Mouse (Mus musculus): ENCODE measurements at regions not wholly inside any gene's neighbourhood (a gene's known extent, or its start where the extent isn't known, plus 50 kb on each side); places are given as distances from the start of the nearest gene placed in this dataset.
"Not testable (repeated sequence)": the region's sequence is repeated elsewhere in the genome, so short reads cannot be mapped to it uniquely, and the experiment has no call there.

GRCm38 (mm10) chr6:6310213-6310612, 93.2 kb upstream of the Slc25a13 start:
- Histone ChIP-seq H3K79me2 (ENCODE audit: control insufficient read depth, insufficient read depth, low read length) (no peaks in the 10 kb centered on the region), H3K27me3 (ENCODE audit: control insufficient read depth, insufficient read depth, low read length) (no peaks in the 10 kb centered on the region), H3K27ac (replicated peaks; ENCODE audit: insufficient read depth, low read depth, low read length) (no peak overlapping the region), H3K9ac (ENCODE audit: low read depth, low read length) (no peak overlapping the region), H3K36me3 (ENCODE audit: control insufficient read depth, insufficient read depth, low read length) (no peaks in the 10 kb centered on the region), H3K4me1 (ENCODE audit: control insufficient read depth, insufficient read depth, low read length) (no peaks in the 10 kb centered on the region), H3K4me3 (ENCODE audit: insufficient read depth, low read depth, low read length) (no peak overlapping the region)
- no peak for TF ChIP-seq CTCF (IDR thresholded peaks at IDR 0.05; ENCODE audit: low read depth, low read length)
- TF ChIP-seq POLR2A (IDR thresholded peaks at IDR 0.05; ENCODE audit: extremely low read depth, insufficient read depth, low read length) = no peak
- WGBS = 75% methylated on average over 3 of the region's 3 CpGs
- no peak for DNase-seq (ENCODE audit: extremely low read depth, low read depth, low spot score)

DNA sequence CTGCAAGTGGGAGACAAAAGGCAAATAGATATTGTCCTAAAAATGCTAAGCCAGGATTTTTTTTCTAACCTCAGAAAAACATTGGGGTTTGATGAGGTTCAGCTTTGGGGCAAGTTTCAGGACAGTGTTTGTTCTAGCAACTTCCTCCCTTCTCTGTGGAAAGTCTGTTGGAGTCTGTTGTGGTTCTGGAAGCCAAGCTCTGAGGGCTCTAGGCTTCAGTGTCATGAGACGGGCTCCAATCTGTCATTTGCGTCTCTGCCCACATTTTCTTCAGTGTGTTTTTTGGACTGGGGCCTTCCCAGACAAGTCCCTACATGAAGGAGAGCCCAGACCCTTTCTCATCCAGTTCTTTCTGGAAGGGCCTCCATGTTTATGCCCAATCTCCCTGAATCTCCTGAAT, 90.6 kb upstream of the Slc25a13 start:
- Histone ChIP-seq H3K27ac (replicated peaks; ENCODE audit: insufficient read depth, low read depth, low read length) (no peak overlapping the region), H3K79me2 (ENCODE audit: control insufficient read depth, insufficient read depth, low read length) (no peaks in the 10 kb centered on the region), H3K36me3 (ENCODE audit: control insufficient read depth, insufficient read depth, low read length) (no peaks in the 10 kb centered on the region), H3K4me3 (ENCODE audit: insufficient read depth, low read depth, low read length) (no peak overlapping the region), H3K27me3 (ENCODE audit: control insufficient read depth, insufficient read depth, low read length) (no peaks in the 10 kb centered on the region), H3K4me1 (ENCODE audit: control insufficient read depth, insufficient read depth, low read length) (no peaks in the 10 kb centered on the region), H3K9ac (ENCODE audit: low read depth, low read length) (no peak overlapping the region)
- WGBS = 87% methylated on average over 2 of the region's 2 CpGs
- DNase-seq (ENCODE audit: extremely low read depth, low read depth, low spot score) = no peak
- no peak for TF ChIP-seq CTCF (IDR thresholded peaks at IDR 0.05; ENCODE audit: low read depth, low read length)
- no peak for TF ChIP-seq POLR2A (IDR thresholded peaks at IDR 0.05; ENCODE audit: extremely low read depth, insufficient read depth, low read length)

DNA sequence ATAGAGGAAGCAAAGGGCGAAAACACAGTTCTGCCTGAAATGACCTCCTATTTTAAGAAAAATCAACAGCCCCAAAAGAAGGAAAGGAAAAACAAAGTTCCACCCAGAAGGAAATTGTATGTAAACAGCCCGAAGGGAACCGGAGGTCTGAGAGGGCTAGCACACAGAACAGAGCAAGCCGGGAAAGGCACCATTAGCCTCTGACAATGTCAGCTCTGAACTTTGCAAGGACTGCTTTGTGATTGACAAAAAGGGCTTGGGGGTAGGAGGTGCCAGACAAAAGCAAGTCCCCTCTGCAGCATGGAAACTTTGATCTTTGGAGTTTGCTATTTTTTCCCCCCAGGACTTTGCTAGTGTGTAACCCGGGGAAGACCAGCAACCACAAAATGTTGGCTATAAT, 86.8 kb upstream of the Slc25a13 start:
- Histone ChIP-seq H3K9ac (ENCODE audit: low read depth, low read length) (no peak overlapping the region), H3K4me3 (ENCODE audit: insufficient read depth, low read depth, low read length) (no peak overlapping the region), H3K36me3 (ENCODE audit: control insufficient read depth, insufficient read depth, low read length) (no peaks in the 10 kb centered on the region), H3K79me2 (ENCODE audit: control insufficient read depth, insufficient read depth, low read length) (no peaks in the 10 kb centered on the region), H3K27ac (replicated peaks; ENCODE audit: insufficient read depth, low read depth, low read length) (no peak overlapping the region), H3K27me3 (ENCODE audit: control insufficient read depth, insufficient read depth, low read length) (no peaks in the 10 kb centered on the region), H3K4me1 (ENCODE audit: control insufficient read depth, insufficient read depth, low read length) (no peaks in the 10 kb centered on the region)
- TF ChIP-seq CTCF (IDR thresholded peaks at IDR 0.05; ENCODE audit: low read depth, low read length) (no peak), POLR2A (IDR thresholded peaks at IDR 0.05; ENCODE audit: extremely low read depth, insufficient read depth, low read length) (no peak)
- WGBS = 51% methylated on average over 5 of the region's 5 CpGs
- no peak for DNase-seq (ENCODE audit: extremely low read depth, low read depth, low spot score)

DNA sequence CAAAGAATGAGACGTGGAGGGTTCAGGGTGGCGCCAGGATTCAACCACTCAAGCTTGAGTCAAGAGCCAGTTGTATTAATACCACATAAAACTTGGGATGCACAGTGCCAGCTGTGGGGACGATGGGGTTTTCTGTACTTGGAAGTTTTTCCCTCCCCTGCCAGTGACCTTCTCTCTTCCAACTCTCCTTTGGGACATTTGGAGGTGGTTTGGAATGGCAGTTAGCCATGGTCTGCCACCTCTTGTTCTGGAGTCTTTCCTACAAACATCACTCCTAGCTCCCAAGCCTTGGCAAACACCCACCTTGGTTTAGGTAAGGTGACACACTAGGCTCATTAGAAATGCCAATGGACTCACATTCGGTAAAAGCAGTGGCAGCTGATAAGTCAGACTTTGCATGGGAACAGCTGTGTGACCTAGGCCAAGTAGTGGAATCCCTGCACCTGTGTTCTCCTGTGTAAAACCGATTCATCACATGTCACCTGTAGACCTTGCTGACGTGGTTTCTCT, 84.1 kb upstream of the Slc25a13 start:
- 89% methylated on average over 6 of the region's 6 CpGs for WGBS
- TF ChIP-seq CTCF (IDR thresholded peaks at IDR 0.05; ENCODE audit: low read depth, low read length) = no peak
- no peak for TF ChIP-seq POLR2A (IDR thresholded peaks at IDR 0.05; ENCODE audit: extremely low read depth, insufficient read depth, low read length)

DNA sequence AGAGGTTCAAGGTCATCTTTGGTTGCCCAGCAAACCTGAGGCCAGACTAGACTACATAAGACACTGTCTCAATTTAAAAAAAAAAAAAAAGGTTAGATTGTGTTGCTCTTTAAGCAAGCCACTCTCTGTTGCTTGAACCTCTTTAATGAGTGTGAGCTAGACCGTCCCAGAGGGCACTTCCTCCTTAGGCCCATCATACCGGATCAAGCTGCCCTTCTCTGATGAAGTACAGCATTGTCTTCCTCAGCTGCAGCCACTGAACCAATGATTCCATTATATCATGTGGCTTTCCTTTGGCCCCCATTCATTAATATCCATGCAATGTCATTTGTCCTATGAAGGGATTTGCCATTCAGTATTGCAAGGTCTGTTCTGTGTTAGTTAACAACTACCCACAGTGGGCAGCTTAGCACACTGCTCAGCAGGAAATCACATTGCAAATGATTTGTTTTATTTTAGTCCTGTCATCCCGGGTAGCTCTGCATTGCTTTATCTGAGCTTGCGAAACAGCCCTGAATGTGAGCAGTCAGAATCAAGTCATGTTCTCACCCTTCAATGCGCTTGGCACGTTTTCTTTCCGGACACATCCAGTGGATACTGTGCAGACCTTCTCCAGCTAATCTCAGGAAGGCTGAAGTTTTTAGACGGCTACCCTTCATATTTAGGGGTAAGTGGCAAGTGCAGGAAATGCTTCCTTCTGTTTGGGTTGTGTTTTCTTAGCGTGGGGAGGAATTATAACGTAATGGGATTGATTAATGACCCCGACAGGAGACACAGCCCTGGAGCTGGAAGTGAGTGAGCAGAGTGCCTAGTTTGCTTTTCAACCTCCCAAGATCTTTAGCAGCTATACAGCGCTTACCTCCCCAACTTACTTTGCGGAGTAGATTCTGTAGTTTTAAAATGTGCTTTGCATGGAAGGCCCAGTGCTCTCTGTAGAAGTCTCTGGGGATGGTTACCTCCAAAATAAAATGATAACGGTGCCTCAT, 82.2 kb upstream of the Slc25a13 start:
- Histone ChIP-seq H3K4me3 (ENCODE audit: insufficient read depth, low read depth, low read length) (no peak overlapping the region), H3K27ac (replicated peaks; ENCODE audit: insufficient read depth, low read depth, low read length) (no peak overlapping the region), H3K79me2 (ENCODE audit: control insufficient read depth, insufficient read depth, low read length) (no peaks in the 10 kb centered on the region), H3K4me1 (ENCODE audit: control insufficient read depth, insufficient read depth, low read length) (no peaks in the 10 kb centered on the region), H3K27me3 (ENCODE audit: control insufficient read depth, insufficient read depth, low read length) (no peaks in the 10 kb centered on the region; the same call in 1 of the 2 replicates), H3K36me3 (ENCODE audit: control insufficient read depth, insufficient read depth, low read length) (no peaks in the 10 kb centered on the region), H3K9ac (ENCODE audit: low read depth, low read length) (no peak overlapping the region)
- TF ChIP-seq POLR2A (IDR thresholded peaks at IDR 0.05; ENCODE audit: extremely low read depth, insufficient read depth, low read length) (no peak), CTCF (IDR thresholded peaks at IDR 0.05; ENCODE audit: low read depth, low read length) (no peak)
- 71% methylated on average over 14 of the region's 14 CpGs for WGBS
- DNase-seq (ENCODE audit: extremely low read depth, low read depth, low spot score) = peak; percentile 50

More for the DNA sequence above, 84.1 kb upstream of the Slc25a13 start:
- Histone ChIP-seq H3K27ac (replicated peaks; ENCODE audit: insufficient read depth, low read depth, low read length) (no peak overlapping the region), H3K36me3 (ENCODE audit: control insufficient read depth, insufficient read depth, low read length) (no peaks in the 10 kb centered on the region), H3K4me3 (ENCODE audit: insufficient read depth, low read depth, low read length) (no peak overlapping the region), H3K27me3 (ENCODE audit: control insufficient read depth, insufficient read depth, low read length) (no peaks in the 10 kb centered on the region), H3K79me2 (ENCODE audit: control insufficient read depth, insufficient read depth, low read length) (no peaks in the 10 kb centered on the region), H3K4me1 (ENCODE audit: control insufficient read depth, insufficient read depth, low read length) (no peaks in the 10 kb centered on the region), H3K9ac (ENCODE audit: low read depth, low read length) (no peak overlapping the region)
- DNase-seq (ENCODE audit: extremely low read depth, low read depth, low spot score) = no peak

DNA sequence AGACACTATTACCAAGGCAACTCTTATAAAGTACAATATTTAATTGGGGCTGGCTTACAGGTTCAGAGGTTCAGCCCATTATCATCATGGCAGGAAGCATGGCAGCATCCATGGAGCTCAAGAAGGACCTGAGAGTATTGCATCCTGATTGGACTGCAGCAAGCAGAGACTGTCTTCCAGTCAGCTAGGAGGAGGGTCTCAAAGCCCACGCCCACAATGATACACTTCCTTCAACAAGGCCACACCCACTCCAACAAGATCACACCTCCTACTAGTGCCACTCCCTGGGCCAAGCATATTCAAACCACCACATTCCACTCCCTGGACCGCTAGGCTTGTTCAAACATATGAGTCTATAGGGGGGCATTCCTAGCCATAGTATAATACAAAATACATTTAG, 78.6 kb upstream of the Slc25a13 start:
- not testable (repeated sequence) for H3K9ac ChIP-seq (ENCODE audit: low read depth, low read length); H3K4me3 ChIP-seq (ENCODE audit: insufficient read depth, low read depth, low read length); H3K79me2 ChIP-seq (ENCODE audit: control insufficient read depth, insufficient read depth, low read length); H3K4me1 ChIP-seq (ENCODE audit: control insufficient read depth, insufficient read depth, low read length); DNase-seq (ENCODE audit: extremely low read depth, low read depth, low spot score); H3K27ac ChIP-seq (replicated peaks; ENCODE audit: insufficient read depth, low read depth, low read length); H3K36me3 ChIP-seq (ENCODE audit: control insufficient read depth, insufficient read depth, low read length); H3K27me3 ChIP-seq (ENCODE audit: control insufficient read depth, insufficient read depth, low read length)
- WGBS = 91% methylated on average over 2 of the region's 2 CpGs
